Mouse (Mus musculus): ENCODE results near the gene Mapk6. TPM values are rescaled to one million over a fixed set of nuclear protein-coding genes. Genes with fewer than 3 reads are reported as not detected.
"Not testable (repeated sequence)": the region's sequence is repeated elsewhere in the genome, so short reads cannot be mapped to it uniquely, and the experiment has no call there.

Mapk6 gene
- polyA plus RNA-seq (2015; fragmentation: Nextera tagmentation; extraction: Ambion mirVana): 47.4 and 51.9 TPM in 2 replicates

- DNase-seq (ENCODE audit: low spot score): peak; percentile 96
Observed at GRCm38 (mm10) chr9:75409852-75410378, at the start of gene Mapk6. Mapk6 (minus strand) TSS chr9:75410005.

- no peak for DNase-seq (ENCODE audit: low spot score)
Observed at GRCm38 (mm10) chr9:75455684-75456083, 45.9 kb upstream of the Mapk6 start.

DNA sequence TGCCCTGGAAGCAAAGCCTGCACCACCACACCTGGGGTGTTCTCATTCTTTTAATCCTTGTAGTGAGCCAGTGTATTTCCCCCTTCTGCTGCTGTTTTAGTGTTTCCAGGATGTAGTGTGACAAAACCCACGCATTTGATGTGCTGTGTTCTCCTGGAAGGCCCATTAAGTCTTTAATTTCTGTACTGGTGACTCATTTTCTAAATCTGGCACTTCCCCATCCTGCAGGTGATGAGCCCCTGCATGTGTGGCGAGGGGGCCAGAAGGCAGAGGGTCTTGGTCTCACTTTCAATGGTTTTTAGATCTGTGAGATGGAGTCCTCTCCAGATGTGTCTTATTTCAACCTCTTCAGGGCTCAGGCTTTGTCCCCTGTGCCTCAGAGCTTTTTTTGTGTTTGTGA is 44.2 kb upstream of the Mapk6 start:
- no peak for DNase-seq (ENCODE audit: low spot score)

- no peak for DNase-seq (ENCODE audit: low spot score)
Observed at GRCm38 (mm10) chr9:75448021-75448420, 38.2 kb upstream of the Mapk6 start.

GRCm38 (mm10) chr9:75446574-75446973 is 36.8 kb upstream of the Mapk6 start:
- DNase-seq (ENCODE audit: low spot score): not testable (repeated sequence)

DNA sequence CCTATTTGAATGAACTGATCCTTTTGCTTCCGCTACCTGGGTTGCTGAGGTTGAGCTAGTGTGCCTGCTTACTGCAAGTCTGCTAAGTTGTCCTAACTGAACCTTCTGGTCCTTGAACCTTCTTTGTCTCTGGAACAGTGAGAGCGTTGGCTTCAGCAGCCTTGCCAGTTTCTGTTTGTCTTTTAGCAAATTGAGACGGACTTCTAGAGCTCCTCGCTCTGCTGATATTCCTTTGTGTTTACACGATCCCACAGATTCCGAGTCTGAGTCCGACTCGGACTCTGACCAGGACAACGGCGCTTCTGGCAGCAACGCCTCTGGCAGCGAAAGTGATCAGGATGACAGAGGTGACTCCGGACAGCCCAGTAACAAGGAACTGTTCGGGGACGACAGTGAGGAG is 35.2 kb upstream of the Mapk6 start:
- no peak for DNase-seq (ENCODE audit: low spot score)

DNA sequence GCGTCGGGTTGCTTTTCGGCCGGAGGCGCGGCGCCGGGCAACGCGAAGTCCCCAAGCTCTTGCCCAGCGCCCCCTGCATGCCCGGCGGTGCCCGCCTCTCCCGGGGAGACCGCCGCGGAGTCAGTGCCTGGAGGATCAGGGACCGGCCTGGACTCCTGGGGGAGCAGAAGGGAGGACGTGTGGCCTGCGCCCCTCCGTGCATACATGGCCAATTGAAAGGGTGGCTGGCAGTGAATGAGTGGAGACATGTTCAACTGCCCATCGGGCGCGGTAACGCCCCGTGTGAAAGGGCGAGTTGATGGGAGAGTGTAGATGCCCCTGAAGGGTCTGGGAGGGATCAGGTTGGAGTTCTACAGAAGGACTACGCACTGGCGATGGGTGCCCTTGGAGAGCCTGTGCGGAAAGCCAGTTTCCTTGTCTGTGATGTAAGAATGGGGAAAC is 31.9 kb upstream of the Mapk6 start:
- no peak for DNase-seq (ENCODE audit: low spot score)

GRCm38 (mm10) chr9:75440796-75441666 is 31.2 kb upstream of the Mapk6 start, which contains the start of gene Leo1:
Leo1 (plus strand) TSS chr9:75441524.
- peak; percentile 91 for DNase-seq (ENCODE audit: low spot score)

DNA sequence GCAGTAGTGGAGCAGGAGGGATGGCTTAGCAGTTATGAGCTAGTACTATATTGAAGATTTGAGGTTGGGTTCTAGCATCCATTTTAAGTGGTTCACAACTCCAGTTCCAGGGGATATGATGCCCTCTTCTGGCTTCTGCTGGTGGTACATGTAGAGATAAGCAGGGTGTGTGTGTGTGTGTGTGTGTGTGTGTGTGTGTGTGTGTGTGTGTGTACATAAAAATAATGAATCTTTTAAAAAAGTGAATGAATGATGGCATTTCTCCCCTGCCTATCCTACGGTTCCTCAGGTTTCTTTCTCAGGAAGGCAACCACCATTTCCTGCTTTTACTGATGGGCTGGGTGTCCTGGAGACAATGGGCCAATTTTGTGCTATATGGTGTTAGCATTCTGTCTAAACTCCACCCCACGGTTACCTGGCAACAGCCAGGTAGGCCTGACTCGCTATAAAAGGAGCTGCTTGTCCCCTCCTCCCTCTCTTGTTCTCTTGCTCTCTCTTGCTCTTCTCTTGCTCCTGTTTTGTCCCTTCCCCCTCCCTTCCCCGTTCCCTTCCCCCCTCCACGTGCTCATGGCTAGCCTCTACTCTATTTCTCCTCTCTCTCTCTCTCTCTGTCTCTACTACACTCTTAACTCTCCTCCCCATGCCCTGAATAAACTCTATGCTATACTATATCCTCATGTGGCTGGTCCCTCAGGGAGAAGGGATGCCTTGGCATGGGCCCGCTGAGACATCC is 28.0 kb upstream of the Mapk6 start:
- DNase-seq (ENCODE audit: low spot score): peak; percentile 76

DNA sequence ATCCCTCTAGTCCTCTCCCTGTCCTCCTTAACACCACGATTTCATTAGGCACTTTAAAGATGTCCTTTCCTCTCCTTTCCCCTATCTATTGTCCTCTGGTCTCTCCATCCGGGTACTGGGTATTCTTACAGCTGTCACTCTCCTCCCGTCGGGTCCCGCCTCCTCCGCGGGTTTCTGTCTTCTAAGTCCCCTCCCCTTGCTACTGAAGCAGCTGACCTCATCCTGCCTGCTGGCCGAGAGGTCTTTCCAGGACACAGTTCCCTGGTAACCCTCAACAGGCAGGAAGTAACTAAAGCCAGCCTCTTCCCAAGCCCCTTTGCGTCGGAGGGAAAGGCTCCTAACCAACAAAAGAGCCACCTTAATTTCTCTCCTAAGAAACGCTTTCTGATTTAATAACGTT is 26.1 kb upstream of the Mapk6 start:
- DNase-seq (ENCODE audit: low spot score): peak; percentile 68

DNA sequence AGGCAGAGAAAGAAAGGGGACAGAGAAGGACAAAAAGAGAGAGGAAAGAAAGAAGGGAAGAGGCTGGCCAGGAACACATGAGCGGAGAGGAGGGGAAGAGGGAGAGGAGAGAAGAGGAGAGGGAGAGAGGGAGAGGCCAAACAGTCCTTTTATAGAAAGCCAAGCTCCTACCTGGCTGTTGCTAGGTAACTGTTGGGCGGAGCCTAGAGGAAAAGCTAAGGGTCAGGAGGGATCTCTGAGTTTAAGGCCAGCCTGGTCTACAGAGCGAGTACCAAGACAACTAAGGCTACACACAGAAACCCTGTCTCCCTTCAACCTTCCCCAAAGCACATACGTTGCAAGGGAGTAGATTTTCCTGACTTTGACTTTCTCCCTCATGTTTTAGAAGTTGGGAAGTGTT is 25.5 kb upstream of the Mapk6 start:
- no peak for DNase-seq (ENCODE audit: low spot score)

DNA sequence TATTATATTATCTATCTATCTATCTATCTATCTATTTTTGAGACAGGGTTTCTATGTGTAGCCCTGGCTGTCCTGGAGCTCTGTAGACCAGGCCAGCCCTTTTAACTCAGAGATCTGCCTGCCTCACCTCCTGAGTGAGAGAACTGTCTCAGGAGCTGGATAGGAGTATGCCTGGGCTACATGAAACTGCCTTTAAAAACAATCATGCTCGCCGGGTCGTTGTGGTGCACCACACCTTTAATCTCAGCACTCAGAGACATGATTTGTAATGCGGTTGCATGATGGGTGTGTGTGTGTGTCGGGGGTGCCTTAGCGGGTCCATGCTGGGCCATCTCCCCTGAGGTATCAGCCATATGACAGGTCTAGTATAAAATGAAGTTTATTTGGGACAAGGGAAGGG is 25.1 kb upstream of the Mapk6 start:
- DNase-seq (ENCODE audit: low spot score): no peak

DNA sequence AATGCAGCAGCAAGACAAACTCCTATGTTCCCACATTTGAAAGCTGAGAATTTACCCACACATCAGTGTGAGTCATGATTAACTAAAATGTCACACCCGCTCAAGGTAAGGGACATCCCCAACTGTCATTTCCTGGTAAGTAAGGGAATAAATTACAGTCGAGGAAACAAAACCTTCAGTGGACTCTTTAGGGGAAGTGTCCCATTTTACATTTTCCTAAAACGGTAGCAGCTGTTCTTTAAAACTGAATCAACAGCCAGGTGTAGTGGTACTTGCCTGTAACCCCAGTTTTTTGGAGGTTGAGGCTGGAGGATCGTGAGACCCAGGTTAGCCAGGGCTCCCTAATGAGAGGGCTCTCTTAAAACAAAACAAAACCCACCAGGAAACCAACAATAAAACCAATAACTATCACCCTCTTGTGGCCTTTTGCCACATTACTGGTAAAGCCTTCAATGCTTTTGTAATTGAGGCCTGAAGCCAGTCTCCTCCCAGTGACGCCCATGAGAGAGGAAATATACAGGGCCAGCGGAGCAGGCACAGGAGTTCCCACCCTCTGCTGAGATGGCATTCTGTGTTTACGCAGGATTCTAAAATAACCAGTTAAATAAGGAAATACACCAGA is 24.5 kb upstream of the Mapk6 start:
- DNase-seq (ENCODE audit: low spot score): peak; percentile 78

DNA sequence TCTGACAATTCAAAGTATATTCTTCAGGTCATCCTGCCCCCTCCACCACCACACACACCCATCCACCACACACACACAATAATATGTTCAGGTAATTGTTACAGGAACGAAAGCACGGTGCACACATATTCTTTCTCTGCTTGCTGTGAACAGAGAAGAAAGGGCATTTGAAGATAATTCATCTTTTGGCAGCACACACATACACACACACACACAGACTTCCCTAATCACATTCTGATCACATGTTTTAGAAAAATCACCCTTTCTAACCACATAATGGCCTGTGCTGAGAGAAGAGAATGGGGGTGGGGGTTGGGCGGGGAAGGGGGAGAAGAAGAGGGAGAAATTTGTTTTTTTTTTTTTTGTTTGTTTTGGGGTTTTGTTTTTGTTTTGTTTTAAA is 22.9 kb upstream of the Mapk6 start:
- no peak for DNase-seq (ENCODE audit: low spot score)

DNA sequence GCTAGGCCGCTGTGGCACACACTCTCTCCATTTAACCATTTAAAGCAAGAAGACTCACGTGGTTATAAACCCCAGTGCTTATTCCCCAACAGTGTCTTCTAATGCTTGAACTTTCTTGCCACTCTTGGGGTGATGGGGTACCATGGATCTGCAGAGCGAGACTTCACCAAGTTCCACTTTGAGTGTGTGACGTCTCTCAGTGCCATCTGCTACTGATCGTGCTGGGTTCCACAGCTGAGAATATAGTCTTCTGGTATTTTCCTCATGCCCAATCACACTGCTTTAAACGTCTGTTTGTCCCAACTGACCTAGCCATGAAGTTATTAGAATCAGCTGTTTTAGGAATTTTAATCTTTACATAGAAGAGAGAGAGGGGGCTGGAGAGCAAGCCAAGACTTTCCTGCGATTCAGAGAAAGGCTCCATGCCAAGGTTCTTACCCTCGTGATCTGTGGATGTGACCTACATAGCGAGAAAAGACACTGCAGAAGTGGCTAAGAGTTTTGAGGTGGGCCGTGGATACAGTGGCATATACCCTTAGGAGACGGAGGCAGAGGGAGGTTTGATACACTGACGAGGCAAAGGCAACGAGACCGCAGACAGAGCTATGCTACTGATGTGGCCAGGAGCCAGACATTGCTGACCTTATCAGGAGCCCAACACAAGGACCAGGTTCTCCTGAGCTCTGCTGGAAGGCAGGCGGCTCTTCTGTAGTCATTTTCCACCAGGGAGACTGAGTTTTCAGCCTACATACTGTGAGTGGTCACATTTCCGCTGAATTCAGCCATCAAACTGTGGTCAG is 21.2 kb upstream of the Mapk6 start:
- DNase-seq (ENCODE audit: low spot score): no peak

- DNase-seq (ENCODE audit: low spot score): no peak
Observed at GRCm38 (mm10) chr9:75429657-75430056, 19.9 kb upstream of the Mapk6 start.

GRCm38 (mm10) chr9:75429040-75429439 is 19.2 kb upstream of the Mapk6 start:
- no peak for DNase-seq (ENCODE audit: low spot score)

- DNase-seq (ENCODE audit: low spot score): no peak
Observed at GRCm38 (mm10) chr9:75428274-75428600, 18.4 kb upstream of the Mapk6 start.

- no peak for DNase-seq (ENCODE audit: low spot score)
Observed at GRCm38 (mm10) chr9:75427366-75428273, 17.8 kb upstream of the Mapk6 start.
